Mouse (Mus musculus) left cerebral cortex, adult 11 months (tissue): ENCODE results near the gene Tifa.
A peak's percentile ranks its signal among the peaks of the same experiment; 100 is the strongest.
"Not testable (repeated sequence)": the region's sequence is repeated elsewhere in the genome, so short reads cannot be mapped to it uniquely, and the experiment has no call there.

ENCODE experiments used
- DNase-seq: peaks from one replicate; pipeline ENCODE4 v3.0.0; 2022; ENCODE audit warnings: low spot score

Tifa gene

DNA sequence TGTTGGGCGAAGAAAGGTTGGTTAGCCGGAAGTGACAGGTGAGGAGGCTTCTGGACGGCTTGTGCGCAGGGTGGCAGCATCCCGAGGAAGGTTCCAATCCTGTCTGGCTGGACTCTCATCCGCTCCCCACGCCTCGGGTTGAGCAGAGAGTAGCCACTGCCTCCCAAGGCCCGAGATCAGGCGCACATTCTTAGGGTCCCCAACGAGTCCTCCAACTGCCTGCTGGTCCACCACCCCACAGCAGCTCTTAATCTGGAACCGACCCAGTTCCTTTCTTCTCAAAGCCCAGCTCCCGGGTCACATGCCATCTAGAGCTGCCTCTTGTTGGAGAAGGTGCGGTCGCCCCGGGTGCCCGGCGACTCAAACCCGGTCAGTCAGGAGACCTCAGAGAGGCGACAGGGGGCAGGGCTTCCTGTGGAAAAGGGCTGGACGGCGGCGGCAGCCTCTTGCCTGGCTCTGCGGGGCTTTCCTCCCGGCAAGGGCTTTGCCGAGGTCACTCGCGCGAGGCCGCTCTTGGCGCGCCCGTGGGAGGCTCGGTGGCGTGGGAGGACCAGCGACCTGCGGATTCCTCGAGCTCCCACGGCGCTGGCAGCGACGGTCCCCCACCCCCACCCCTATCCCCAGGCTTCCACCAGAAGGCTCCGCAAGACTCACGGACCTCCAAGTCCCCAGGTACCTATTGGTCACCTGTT is at the start of gene Tifa:
TSS of gene Tifa (plus strand) at position 306 of the 692 bp plus-strand sequence.
- no peak for DNase-seq

DNA sequence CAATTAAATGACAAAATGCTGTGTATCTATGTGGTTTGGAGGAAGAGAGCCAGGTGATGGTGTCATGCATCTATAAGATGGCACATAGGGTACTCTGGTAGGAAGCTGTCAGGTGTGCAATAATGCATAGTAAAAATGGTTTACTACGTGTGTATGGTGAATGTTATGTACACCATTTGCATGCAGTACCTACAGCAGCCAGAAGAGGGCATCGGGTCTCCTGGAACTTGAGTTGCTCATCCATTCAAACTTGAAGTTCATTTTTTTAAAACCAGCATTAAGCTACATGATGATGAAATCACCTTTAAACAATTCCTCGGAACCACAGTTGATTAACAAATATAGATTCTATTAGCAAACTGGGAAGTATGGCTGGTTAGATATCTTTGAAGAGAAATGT is 48.1 kb upstream of the Tifa start:
- DNase-seq: no peak

DNA sequence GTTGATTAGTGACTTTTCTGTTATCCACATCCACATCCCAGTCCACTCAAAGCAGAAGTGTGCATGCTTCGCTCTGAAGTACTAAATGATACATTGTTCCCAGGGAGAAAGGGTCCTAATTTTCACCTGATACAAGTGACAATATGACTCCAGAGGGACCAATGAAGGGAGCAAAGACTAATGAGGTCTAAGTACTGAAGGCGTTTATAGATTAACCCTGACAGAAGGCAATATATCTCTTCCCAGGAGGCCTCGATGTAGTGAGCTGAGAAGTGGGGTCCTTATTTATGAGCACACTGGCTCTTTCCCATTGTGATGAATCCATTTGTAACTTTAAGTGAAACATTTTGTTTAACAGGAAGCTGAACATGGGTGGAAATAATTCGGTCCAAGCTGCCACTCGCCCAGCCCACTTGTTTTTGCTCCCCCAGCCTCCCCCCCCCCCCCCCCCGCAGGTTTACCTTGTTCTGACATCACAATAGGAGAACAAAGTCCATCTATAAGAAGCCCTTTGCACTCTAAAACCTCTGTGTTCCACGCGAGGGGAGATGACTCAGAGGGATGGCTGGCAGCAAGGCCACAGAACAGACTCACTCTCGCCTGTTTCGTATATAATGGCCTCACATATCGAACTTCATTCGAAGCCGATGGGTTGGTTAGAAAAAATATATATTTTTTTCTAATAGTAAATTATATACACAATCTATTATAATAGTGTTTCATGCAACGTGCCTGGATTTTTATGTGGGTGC is 45.8 kb upstream of the Tifa start:
- DNase-seq: no peak

DNA sequence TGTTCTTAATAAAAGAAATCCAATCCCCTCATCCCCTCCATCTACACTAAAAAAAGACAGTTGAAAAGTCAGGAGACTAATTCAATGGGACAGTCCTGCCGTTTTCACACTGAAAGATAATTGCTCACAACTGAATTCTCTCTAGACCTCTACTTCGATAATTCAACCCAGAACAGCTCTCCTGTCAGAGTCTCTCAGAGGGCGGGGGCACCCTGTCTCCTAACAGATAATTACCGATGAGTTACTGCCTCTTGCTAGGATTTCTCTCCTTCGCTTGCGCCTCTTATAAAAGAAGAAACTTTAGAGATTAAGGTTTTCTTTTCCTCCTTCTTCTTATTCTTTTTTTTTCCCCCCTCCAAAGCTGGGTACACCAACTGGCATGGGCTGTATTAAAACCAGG is 44.1 kb upstream of the Tifa start:
- no peak for DNase-seq

DNA sequence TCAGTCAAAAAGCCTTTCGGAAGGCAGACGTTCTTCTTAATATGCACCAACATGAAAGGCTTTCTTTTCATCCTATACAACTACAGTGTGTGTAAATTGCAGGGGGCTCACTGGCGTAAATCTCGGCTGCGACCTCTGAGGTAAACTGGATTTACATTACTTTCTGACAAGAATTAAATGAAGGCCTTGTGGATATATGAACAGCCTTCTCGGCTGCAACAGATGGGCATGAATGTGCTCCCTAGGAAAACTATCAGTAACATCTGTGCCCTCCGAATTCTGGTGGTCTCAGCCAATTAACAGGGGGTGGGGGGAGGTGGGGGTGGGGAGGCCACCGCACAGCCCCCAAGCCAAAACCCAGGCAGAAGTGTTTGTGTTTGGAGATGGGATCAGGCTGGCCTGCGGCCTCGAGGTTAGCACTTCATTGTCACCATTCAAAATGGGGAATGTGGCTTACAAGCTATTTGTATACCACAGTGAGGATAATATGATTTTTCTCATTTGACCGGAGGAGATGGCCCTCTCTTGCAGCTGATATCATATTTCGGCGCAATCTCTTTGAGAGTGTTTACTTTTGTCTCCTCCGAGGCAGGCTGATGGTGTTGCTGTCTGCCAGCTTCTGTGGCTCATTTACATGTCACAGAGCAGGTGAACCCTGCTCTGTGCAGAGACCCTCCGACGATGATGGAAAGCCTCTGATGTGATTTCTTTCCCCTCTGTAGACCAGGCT is 43.5 kb upstream of the Tifa start:
- DNase-seq: no peak

DNA sequence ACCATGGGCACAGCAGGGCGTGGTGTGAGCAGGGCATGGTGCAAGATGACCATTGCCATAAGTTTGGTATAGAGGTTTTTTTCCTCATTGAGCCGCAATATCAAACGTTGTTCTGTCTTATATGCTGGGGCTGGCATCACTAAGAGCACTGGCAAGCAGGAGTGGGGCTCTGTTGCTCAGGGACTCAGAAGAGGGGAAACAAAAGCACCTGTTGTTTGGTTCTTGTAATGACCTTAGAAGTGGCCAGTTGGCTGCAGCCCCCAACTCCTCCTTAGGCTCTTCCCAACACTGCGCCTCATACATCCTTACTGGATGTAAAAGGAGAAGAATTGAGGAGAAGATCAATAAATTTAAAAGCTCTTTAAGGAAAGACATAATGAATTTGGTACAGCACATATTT is 41.0 kb upstream of the Tifa start:
- no peak for DNase-seq

DNA sequence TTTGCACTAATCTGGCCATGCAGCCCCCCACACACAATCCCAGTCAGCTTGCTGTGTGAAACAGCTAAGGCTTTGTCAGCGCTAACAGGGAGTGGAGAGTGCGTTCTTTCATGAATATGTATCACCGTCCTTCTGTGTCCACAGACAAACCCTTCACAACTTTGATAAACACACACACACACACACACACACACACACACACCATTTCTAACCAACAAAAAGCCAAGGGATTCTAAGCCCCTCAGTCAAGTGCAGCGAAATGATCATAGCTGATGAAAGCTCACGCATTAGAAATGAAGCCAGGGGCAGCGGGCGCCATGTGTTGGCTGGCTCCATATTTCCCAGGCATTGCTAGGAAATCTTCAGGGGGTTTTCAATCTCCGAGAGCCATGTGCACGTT is 40.3 kb upstream of the Tifa start:
- DNase-seq: no peak

DNA sequence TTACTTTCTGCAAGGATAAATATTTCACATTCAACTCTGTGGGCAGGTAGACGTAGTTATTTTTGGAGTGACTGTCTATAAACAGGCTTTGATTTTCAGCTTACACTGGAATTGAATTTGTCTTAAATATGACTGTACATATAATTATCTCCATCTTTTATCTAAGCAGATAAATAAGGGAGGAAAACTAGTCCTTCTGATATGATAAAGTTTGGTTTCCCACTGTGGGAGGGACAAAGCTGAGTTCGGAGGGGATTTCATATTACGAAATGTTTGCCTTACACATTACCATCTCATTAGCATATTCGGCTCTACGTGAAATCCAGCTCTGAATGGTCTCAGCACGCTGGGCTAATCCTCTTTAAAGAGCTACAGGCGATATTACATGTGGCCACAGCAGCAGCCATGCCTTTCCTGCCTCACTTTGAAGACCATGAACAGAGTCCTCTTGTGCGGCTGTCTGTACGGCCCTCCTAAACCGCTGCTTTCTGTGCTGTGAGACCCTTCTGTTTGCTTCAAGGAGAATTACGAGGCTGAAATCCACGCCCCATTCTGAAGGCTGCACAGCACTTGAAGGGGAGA is 39.5 kb upstream of the Tifa start:
- DNase-seq: no peak

DNA sequence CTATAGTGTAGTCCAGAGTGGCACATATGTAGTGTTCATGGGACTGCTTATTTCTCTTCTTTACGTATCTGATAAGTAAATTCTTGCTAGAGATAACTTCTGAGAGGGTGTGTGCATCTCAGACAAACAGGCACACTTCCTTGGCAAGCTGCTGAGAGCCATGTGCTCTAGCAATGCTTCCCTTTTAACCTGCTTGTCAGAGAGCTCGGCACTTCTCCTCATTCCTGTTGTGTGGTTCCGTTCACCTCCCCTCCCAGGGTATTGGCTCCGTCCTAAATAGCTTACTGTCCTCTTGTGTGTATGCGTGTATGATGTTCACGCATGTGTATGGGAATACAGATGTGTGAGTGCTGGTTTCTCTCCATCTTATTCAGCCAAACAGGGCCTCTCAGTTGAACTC is 33.1 kb upstream of the Tifa start:
- no peak for DNase-seq

DNA sequence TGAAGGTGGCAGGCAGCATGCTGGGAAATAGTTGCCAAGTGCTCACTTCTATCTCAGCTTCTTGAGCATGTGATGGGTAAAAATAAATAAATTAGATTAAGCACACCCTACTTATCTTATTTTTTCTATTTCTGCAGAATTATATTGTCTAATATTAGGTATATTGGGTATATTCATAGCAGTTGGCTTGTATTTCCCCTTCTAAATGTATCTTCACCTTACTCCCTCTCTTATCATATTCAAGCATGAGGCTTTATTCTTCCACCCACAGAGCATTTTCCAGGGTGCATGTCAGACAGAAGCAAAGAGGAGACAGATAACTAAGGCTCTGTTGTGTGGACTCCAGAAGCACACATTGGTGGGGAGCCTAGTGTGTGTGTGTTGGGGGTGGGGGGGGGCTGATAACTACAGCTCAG is 31.7 kb upstream of the Tifa start:
- DNase-seq: no peak

DNA sequence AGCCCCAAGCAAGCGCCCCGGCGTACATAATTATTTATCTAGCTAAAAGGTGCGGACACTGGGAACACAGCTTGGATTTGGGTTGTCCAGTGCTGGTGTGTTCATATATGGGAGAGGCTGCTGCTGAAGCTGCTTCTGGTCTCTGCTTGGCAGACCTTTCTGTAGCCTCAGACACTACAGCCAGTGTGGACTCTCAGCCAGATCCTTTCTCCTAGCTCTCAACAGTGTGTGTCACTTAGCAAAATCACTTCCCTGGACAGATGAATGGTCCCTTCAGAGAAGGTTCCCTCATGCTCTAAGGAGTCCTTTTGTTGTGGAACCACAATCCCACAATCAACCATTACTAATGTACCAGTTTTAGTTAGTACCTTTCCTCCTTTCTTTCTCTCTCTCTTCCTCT is 30.8 kb upstream of the Tifa start:
- no peak for DNase-seq

DNA sequence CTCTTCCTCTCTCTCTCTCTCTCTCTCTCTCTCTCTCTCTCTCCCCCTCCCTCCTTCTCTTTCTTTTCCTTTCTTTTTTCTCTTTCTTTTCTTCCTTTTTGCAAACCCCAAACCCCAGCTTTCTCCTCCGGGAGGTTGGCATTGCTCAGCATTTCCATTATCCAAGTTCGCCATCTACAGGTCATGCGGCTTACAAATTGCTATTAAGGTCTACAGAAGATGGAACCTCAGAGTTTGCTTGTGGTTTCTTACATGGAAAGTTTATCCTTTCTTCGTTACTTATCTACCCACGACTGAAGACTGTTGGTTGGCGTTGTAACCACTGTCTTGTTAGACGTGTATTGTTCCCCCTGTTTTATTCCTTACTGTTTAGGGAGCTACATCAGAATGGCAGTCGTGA is 30.4 kb upstream of the Tifa start:
- no peak for DNase-seq

DNA sequence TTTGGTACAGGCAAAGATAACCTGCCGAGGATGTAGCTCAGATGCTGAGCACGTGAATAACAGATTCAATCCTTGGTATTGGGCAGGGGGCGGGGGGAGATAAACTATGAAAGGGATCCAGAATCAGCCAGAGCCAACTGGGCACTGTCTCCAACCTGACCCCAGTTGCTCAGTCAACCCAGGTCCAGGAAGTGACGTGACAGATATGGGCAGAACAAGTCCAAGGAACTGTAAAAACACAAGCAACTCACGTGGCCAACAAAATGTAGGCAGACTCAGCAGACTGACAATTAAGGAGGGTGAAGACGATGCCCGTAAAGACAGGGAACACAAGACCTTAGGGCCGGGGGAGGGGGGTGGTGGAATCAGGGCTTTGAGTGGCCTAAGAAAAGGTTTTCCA is 27.2 kb upstream of the Tifa start:
- DNase-seq: no peak

DNA sequence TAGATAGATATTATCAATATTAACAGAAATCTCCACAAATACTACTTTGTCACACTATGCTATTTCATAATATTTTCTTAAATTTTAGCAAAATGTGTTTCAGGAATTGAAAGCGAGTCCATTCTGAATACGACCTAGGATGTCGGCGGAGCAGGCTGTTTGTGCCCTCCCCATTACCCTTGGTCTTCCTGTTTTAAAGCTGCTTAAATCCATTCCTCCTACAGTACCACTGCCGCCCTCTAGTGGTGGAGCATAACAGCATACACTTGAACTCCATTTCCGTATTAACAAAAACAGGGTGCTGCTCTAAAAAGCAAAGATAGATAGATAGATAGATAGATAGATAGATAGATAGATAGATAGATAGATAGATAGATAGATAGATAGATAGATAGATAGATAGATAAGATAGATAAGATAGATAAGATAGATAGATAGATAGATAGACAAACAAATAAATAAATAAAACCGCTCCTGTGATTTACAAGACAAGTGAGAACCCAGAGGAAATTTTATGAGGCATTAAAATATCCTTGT is 26.5 kb upstream of the Tifa start:
- DNase-seq: peak; percentile 39

DNA sequence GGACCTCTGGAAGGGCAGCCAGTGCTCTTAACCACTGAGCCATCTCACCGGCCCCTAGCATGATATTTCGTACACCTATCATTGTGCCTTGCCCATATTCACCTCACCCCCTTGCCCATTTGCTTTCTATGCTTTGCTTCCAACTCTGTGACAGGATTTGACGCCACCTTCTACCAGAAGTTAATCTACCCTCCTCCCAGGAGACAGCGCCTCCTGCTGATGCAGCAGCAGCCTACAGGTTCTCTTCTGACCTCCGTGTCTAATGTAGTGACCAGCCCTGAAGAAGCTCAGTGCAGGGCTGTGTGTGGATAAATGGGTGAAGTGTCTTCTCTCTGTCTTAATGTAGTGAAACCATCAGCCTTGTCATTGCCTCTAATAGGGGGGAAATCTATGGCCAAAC is 25.1 kb upstream of the Tifa start:
- DNase-seq: no peak

DNA sequence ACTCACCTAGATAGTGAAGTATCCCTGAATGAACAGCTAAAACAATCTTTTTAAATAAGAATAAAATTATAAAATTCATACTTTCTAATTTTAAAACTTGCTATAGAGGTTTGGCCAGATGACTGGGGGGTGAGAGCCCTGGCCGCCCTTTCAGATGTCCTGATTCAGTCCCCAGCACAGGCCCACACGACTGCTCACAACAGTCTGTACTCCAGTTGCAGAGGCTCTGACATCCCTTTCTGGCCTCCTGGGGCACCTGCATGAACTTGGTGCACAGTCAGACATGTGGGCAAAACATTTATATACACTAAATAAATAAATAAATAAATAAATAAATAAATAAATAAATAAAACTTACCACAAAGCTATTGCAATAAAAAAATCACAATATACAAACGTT is 23.6 kb upstream of the Tifa start:
- no peak for DNase-seq

DNA sequence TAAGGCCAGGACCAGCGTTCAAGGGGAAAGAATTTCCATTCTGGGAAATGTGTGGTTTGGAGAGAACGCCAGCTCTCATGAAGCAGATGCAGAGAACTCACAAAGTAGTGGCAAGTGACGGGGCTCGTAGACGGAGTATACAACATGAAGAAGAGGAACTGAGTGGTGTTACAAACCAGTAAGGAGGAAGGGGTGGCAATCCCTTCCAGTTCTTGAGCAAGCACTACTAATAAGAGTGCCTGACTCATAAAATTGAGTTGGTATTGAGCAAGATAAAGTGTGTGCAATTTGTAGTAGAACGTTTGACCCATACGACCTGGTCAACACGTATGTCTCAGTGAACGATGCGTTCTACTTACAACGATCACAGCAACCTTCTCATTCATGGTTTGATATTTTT is 20.5 kb upstream of the Tifa start:
- DNase-seq: no peak

DNA sequence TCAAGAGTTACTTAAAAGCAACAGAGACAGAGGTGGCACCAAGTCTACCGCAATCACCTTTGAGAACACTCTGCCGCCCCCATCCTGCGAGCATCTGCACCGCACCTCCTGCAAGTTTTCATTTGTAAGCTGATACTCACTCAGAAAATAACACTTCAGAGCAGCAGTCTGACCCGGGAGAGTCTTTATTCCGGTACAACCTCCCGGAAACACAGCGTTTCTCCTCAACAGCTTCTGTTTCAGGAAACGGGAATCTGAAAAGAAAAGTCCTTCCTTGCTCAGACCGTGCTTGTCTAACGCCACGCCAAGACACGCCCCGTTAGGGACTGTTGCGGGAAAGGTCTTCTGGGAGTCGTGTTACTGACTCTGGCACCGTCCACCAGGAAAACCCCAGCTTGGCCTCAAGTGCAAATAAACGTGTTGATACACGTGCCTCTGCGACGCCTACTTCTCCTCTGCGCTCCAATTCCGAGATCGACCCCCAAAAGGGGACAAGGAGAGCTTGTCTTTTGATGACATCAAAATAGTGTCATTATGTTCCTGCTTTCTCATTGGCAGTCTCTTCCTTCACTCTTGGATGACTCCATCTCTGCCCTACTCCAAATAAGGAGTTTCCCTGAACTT is 9.5 kb upstream of the Tifa start, which contains the start of gene Alpk1:
TSS of gene Alpk1 (minus strand) at position 507 of the 624 bp plus-strand sequence.
- DNase-seq: no peak

DNA sequence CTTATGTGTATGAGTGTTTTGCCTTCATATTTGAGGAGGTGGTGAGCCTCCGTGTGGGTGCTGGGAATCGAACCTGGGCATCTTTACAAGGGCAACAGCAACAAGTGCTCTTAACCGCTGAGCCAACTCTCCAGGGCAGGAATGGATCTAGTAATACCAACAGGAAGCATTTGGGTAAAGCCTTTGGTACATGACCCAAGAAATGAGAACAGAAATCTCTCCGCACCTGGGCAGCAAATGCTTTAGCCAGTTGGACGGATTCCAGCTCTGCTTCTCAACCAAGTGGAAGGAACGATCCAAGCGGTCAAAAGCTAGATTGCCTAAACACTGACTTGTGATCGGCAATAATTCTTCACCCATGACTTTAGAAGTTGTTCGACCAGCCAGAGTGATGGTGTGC is 8.7 kb upstream of the Tifa start:
- DNase-seq: no peak

DNA sequence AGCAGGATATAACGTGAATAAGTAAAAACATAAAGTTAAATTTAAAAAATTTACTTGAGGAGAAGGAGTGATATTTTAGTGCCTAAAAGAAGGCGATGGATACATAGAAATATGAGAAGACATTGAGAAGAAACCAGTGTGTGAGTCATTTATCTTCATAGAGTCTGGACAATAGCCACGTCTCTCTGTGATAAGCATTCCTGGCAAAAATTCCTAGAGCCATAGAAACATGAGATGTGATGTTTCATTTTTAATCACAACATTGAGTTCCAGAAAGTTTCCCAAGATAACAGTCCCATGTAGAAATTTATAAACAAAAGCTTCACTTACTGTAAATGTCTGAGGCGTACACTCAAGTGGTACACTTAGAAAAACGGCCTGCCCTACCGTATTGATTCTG is 6.7 kb upstream of the Tifa start:
- DNase-seq: no peak

DNA sequence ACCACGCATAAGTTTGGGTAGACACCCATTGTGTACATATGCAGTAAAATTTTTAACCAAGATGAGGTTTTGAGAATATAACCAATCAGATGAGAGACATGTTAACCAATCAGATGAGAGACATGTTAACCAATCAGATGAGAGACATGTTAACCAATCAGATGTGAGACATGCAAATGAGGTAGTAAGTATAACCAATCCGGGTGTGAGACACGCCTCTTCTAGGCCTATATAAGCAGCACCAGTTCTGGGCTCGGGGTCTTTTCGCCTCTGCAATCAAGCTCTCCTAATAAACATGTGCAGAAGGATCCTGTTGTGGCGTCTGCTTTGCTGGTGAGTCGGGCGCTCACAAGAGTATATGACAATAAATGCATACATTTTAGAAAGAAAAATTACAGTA is 5.9 kb upstream of the Tifa start:
- not testable (repeated sequence) for DNase-seq

DNA sequence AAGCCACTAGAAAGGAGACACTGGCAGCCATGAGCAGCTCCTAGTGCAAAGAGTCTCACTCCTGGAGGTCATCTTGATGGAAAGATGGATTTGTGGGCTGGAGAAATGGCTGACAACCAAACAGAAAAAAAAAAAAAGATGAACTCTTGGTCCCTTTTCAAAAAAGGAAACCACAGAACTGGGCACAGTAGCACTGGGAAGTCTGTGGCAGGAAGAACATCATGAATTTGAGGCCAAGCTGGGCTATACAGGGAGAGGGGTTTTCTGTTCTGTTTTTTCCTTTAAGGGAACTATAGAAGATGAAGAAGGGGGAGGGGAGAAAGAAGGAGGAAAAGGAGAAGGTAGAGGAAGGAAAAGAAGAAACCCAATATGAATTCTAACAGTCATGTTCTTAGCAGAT is 2.6 kb upstream of the Tifa start:
- DNase-seq: no peak
